Mouse (Mus musculus): Measurements from ENCODE around the gene 9530053A07Rik.
A peak's percentile ranks its signal among the peaks of the same experiment; 100 is the strongest.

The 9530053A07Rik gene

DNA sequence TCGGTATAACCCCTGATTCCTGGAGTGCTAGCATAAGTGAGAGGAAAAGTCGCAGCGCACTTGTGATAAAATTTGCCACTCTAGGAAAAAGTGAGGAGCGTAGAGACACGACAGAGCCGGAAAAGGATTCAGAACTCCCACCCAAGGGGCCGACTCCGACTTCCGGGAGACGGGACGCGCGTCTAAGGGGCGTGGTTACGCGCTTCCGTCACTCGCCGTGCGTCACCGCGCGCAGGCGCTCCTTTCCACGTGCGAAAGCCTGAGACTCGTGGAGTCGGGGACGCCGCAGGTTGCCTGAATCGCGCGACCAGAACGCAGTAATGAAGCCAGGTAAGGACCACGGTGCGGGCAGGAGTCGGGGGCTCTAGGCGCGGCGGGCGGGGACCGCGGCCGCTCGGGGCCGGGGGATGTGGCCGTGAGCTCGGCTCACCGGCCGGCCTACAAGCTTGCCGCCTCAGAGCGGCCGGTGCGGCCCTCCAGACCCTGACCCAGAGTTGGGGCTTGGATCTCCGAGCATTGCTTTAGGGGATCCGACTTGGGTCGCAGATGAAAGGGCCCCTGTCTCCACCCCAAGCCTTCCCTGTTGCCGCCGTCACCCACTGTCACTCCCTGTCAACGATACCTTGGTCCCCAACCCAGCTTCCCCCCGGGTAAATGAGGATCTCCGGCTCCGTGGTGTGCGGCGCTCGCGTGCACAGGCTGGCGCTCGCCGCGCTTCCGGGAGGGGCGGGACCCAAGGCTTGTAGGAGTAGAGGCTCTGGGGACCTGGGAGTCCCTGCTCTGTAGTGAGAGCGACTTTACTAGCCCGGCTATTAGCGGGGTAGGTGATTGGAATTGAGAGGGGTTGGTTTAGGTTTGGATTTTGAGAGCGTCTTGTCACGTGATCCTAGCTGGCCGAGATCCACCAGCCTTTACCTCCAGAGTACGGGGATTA lies 40.5 kb downstream of the 9530053A07Rik start, which contains the start of gene Fbl:
Gene Fbl (plus strand): TSS at position 222 of the 934 bp plus-strand sequence.
- DNase-seq (ENCODE audit: low spot score in 2 of 2) = peak; percentile 95 to 96

DNA sequence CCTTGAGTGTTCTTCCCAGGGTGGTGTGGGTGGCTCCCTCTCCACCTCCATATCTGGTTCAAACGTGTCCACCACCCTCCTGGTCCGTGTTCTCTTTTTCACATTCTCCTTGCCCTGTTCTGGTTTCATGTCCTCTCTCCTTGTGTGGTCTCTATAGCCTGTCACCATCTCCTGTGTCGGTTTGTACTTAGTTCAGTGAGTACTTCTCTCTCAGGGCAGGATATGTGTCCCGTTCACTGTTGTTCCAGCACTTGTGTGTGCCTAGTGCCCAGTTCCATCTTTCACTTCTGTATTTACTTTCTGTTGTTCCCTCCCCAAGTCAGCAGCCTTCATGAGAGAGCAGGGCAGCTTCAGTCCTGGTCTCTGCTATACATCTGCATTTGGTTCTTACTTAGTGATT lies 46.1 kb downstream of the 9530053A07Rik start:
- no peak for DNase-seq (ENCODE audit: low spot score in 2 of 2)

DNA sequence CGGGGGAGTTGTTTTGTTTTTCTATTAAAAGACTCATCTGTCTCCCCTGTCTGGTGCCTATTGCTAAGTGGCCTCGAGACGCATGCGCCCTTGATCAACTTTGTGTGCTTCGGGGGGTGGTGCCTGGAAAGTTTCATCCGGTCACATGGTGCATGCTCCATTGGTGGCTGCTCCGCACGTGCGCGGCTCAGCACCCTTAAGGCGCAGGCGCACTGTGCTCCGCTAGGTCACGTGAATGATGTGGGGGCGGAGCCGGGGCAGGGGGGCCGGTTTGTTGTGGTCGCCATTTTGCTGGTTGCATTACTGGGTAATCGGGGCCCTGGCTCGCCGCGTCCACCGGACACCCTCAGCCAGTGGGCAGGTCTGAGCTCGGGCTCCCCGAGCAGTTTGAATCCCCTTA lies 50.0 kb downstream of the 9530053A07Rik start, which contains the start of gene Dyrk1b:
Gene Dyrk1b (plus strand): TSS at position 242 of the 400 bp plus-strand sequence.
- DNase-seq (ENCODE audit: low spot score in 2 of 2) = peak; percentile 99

DNA sequence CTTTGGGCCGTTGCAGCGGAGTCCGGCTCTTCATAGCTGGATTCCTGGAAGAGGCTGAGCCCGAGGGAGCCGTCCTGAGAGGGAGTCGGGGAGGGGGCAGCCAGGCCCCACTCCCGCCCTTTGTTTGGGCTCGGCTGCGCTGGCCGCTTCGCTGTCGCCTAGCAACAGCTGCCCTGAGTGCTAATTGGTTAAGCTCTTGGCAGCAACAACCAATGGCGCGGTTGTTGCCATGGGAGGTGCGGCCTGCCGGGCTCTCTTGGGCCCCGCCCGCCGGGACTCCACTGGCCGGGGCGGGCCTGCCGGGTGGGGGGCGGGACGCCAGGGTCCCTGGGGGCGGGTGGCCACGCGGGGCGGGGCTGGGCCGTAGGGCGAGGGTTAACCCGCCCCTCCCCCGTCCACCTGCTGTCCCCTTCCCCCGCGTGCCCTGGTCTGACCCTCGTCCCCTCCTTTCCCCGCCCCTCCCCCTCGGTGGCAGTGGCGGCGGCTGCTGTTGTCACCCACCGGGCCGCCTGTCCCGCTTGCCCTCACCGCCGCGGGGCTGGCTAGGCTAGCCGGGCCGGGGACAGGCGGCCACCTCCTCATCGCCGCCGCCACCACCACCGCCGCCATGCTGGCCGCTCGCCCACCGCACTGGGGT lies 50.6 kb downstream of the 9530053A07Rik start:
- peak; percentile 96 to 98 for DNase-seq (ENCODE audit: low spot score in 2 of 2)

DNA sequence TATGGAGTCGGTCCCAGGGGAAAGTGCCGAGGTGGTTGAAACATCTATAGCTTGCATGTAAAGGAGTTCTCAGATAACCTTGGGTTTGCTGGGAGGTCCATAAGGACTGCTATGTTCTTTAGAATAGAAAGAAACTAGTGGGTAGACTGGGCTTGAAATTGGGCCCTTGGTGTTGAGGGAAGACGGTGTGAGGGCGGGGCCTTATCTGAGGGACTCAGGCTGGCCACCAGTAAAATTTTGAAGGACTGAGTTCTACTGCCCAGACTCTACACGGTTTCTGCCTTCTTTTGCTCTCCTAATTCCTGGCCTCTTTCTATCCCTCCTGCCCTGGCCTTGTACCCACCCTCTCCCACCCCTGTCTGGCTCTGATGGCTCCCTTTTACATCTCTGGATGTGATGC lies 51.6 kb downstream of the 9530053A07Rik start:
- DNase-seq (ENCODE audit: low spot score in 2 of 2) = no peak

DNA sequence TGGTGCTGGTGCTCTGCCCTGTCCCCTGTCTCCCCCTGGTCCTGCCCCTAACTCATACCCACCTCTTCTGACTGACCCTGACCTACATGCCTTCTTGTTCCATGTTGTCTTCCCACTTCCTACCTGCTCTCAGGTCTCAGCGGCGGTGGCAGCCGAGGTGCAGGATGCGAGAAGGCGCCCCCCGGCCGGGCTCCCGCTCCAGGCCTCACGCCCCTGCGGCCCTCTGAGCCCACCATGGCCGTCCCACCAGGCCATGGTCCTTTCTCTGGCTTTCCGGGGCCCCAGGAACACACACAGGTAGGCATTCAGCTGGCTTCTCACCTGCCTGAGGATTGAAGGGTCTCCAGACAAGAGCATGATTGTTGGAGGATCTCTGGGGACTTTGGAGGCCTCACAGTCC lies 52.1 kb downstream of the 9530053A07Rik start:
- DNase-seq (ENCODE audit: low spot score in 2 of 2) = no peak

DNA sequence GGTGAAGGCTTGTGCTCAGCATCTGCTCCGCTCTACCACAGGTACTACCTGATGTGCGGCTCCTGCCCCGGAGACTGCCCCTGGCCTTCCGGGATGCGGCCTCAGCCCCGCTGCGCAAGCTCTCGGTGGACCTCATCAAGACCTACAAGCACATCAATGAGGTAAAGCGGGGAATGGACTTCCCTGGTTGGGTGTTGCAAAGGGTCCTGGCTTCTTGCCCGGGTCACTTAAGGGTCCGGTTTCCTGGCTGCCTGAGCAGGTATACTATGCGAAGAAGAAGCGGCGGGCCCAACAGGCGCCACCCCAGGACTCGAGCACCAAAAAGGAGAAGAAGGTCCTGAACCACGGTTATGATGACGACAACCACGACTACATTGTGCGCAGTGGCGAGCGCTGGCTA lies 53.1 kb downstream of the 9530053A07Rik start:
- no peak for DNase-seq (ENCODE audit: low spot score in 2 of 2)

DNA sequence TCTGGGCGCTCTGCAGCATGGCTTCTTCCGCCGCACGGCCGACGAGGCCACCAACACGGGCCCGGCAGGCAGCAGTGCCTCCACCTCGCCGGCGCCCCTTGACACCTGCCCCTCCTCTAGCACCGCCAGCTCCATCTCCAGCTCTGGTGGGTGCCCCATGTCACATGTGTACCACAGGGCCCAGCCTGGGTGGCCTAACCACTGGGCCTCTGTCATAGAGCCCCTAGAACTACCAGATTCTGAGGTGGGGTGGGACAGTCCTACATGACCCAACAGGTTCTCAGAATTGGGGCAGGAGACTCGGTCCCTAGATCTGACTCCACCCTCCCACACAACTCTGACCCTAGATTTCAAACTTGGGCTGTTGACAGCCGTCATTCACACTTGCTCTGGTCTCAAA lies 56.6 kb downstream of the 9530053A07Rik start:
- no peak for DNase-seq (ENCODE audit: low spot score in 2 of 2)

DNA sequence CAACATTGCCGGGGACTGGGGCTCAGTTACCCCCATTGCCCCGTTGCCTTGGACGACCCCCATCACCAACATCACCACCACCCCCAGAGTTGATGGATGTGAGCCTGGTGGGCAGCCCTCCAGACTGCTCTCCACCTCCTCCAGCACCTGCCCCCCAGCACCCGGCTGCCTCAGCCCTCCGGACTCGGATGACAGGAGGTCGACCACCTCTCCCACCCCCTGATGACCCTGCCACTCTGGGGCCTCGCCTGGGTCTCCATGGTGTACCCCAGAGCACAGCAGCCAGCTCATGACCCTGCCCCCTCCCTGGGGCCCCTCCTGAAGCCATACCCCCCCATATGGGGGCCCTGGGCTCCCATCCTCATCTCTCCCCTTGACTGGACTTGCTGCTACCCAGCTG lies 57.4 kb downstream of the 9530053A07Rik start:
- DNase-seq (ENCODE audit: low spot score in 2 of 2) = no peak

DNA sequence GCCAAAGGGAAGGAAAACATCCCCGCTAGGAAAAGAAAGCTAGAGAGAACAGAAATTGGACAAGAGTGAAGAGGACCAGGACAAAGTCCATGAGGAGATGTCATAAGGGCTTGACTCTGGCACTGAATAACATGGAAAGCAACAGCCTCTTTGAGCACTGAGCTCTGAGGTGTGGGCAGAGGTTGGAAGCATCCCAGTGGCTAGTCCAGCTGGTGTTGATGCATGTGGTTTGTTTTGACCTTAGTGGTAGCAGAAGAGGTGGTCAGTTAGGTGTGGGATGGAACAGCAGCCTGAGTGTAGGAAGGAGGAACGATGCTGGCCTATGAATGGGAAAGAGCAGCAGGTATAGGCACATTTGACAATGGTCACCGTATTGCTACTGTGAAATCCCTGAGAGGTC lies 62.2 kb downstream of the 9530053A07Rik start:
- no peak for DNase-seq (ENCODE audit: low spot score in 2 of 2)

DNA sequence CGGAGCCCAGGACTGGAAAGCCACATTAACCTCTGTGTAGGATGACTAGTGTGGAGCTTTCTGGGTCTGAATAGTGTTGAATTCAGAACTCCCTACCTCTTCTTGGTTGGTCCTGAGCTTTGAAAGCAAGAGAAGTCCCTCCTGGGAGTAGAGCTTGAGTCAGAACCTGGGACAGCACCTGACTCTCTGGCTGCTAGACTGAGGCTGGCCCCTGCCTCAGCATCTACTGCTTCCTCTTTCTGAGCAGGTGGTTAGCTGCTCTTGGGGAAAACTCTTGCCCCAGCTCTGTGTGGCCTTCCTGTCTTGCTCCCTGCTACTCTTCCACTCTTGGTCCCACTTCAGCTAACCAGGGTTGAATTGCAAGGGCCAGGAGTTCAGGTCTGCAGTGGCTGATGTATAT lies 62.6 kb downstream of the 9530053A07Rik start:
- no peak for DNase-seq (ENCODE audit: low spot score in 2 of 2)

DNA sequence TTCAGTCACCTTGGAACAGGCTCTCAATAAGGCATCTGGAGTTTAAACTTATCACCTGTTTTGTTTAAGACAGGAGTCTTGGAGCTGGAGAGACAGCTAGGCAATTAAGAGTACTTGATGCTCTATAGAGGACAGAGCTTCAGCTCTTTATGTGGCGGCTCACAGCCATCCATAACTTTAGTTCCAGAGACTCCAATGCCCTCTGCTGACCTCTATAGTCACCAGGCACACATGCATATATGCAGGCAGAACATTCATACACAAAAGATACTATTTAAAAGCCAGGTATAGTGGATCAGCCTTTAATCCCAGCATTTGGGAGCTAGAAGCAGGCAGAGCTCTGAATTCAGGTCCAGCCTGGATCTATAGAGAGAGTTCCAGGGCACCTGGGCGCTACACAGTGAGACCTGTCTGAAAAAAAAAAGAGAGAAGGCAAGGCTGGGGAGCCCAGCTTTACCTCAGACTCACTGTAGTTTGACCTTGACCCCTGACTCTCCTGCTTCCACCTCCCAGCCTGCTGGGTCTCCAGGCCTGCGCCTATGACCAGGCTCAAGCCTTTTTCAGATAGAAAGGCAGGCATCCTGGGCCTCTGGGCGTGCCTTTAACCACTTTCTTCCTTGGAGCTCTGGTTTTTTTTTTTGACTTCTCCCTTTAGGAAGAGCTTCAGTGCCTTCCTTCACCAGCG lies 66.3 kb downstream of the 9530053A07Rik start:
- no peak for DNase-seq (ENCODE audit: low spot score in 2 of 2)

DNA sequence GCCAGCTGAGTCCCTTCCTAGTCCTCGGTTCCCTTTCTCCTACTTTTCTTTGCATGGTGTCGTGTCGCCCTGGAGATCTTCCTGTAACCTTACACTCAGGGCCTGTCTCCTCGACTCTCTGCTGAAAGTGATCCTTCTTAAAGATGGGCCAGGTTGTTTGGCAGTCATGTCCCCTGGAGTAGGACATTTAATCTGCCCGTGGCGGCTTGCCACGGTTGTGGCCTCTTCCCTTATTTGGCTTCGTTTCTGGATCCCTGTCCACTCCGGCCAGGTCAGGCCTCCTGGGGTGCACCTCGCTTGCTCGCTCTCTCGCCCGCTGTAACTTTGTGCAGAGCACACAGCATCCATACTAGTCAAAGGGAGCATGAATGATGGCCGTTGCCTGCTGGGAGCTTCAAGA lies 67.3 kb downstream of the 9530053A07Rik start:
- no peak for DNase-seq (ENCODE audit: low spot score in 2 of 2)

DNA sequence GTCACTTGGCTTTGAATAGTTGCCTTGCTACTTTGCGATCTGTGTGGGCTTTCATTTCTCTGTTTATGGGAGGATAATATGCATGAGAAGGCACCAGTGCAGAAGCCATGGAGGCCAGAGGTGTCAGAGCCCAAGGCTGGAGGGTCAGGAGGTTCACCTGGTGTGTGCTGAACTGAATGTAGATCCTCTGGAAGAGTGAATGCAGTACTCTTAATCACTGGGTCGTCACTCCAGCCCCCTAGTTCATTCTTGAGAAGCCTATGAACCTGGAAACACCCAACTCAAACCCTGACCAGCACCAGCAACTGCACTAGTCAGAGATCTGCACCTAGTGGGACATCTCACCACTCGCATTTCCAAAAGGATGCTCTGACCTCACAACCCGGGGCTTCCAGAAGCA lies 69.8 kb downstream of the 9530053A07Rik start:
- DNase-seq (ENCODE audit: low spot score in 2 of 2) = no peak

DNA sequence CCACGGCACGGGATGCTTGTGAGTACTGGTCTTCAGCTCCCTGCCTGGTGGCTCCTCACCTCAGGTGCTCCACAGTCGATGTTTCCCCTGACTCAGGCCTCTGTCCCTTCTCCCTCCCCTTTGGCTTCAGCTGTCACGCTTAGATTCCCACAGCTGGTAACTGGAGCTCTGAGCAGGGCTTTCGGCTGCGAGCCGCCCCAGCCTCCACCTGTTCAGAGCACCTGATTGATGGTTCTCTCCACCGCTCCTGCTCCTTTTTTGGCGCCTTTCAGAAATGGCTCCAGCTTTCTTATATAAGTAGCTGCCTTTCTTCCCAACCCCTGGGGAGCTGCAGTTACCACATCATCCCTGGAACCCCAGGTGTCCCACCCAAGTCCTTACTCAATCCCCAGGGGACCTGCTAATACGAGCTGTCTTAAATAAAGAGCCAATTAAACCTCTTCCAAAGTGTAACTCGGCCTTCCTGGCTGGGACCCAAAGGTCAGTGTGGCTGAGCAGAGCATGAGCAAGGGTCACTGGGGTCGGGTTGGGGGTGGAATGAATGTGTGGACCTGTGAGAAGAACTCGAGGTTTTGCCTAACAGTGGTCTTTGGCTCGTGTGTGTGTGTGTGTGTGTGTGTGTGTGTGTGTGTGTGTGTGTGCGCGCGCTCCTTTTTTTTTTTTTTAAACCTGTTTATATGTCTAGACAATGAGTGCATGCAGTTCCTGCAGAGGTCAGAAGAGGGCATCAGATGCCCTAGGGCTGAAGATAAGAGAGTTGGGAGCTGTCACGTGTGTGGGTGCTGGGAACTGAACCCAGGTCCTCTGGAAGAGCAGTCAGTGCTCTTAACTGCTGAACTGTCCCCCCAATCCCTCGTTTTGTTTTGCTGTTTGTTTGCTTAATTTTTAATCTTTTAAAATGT lies 74.2 kb downstream of the 9530053A07Rik start:
- DNase-seq (ENCODE audit: low spot score in 2 of 2) = no peak

DNA sequence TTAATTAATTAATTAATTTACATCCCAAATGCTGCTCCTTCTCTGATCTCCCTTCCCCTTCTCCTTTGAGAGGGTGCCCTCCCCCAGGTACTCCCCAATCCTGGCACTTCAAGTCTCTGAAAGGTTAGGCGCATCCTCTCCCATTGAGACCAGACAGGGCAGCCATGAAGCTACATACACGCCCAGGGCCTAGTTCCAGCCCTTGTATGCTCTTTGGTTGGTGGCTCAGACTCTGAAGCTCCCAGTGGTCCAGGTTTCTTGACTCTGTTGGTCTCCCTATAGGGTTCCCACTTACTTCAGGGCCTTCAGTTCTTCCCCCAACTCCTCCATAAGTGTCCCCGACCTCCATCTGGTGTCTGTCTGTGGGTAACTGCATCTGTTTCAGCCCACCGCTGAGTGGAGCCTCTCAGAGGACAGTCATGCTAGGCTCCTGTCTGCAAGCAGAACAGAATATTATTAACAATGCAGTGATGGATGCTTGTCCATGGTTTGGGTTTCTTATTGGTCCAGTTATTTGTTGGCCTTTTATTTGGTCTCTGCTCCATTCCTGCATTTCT lies 76.9 kb downstream of the 9530053A07Rik start:
- no peak for DNase-seq (ENCODE audit: low spot score in 2 of 2)

DNA sequence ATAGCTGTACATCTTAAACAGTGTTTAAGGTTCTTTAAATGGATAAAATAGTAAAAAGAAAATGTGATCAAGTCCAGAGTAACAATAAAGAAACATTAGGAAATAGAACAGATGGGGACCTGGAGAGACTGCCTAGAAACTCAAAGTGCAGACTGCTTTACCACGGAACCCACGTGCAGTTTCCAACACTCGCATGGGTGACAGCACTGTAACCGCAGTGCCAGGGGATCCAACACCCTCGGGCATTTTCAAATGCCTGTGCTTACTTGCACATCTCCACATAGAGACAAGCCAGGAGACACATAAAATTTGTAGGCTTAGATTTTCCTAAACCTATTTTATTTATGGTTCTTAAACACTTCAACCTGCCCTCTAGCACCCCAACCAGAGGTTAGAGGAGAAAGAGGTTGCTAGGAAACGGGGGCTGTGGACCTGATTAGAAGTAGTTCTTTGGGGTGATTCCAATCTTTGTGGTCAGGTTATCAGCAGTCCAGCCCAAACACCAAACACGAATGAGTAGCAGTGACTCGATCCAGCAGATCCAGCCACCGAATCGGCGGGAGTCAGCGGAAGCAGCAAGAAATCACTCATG lies 79.2 kb downstream of the 9530053A07Rik start:
- no peak for DNase-seq (ENCODE audit: low spot score in 2 of 2)

DNA sequence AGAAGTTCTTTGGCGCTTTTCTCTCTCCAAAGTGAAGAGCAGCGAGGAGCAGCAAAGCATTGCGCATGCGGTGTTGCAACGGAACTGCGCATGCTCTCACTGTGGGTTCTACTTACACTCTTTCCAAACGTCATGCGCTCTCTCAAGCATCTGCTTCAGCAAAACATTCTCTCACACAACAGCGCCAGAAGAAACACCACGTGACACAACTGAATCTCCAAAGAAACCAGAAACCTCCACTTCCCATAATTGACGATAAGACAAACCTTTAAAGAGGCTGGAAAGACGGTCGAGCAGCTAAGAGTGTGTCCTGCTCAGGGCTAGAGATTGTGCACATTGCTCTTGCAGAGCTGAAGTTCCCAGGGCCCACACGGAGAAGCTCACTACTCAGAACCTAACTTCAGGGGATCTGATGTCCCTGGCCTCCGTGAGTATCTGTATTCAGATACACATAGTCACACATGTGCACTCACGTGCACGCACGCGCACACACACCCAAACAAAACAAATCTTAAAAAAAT lies 79.8 kb downstream of the 9530053A07Rik start:
- peak; percentile 82 for DNase-seq (ENCODE audit: low spot score in 2 of 2)

DNA sequence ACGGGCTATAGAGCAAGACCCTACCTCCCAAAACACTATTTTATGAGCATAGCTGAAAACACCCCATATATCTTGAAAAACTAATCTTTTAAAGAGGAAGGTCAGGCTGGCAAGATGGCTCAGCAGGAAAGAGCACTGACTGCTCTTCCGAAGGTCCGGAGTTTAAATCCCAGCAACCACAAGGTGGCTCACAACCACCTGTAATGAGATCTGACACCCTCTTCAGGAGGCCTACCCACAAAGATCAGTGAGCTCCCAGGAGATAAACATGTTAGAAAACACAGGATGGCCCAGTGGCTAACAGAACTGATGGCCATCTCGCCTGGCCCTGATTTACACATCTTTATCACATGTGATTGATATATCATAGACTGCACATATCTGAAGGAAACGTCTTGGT lies 81.5 kb downstream of the 9530053A07Rik start:
- DNase-seq (ENCODE audit: low spot score in 2 of 2) = no peak

DNA sequence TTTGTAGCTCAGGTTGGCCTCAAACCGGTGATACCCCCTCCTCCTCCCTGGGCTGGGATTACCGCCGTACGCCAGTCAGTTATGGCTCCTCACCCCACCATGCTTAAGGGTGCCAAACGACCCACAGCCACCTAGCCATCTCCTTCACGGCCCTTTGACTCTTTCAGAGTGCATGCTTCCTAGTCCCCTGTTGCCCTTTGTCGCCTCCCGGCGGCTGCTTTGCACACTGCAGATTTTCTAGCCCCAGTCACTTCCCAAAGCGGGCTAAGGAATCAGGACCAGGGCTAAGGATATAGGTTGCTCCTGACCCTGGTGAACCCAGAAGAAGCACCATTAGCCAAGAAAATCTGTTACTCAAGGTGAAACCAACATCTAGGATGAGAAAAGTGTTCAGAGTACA lies 84.9 kb downstream of the 9530053A07Rik start:
- peak in 1 of 2 experiments; percentile 56 for DNase-seq (ENCODE audit: low spot score in 2 of 2)

All from right cerebral cortex, postnatal 10 days (tissue).